Mouse (Mus musculus): ENCODE data around the gene Fam19a2. TPM values are rescaled to one million over a fixed set of nuclear protein-coding genes. Genes with fewer than 3 reads are reported as not detected.

Gene Fam19a2
- total RNA-seq, 1 experiment: 0.27 TPM

- H3K9me3 ChIP-seq (ENCODE audit: control insufficient read depth, insufficient read depth, low read depth, low read length): no peaks in the 10 kb centered on the region
- no peak overlapping the region for H3K4me3 ChIP-seq (ENCODE audit: insufficient read depth in 1 of 2, low read depth in 1 of 2, low read length in 2 of 2, poor library complexity in 1 of 2, severe bottlenecking in 1 of 2)
- DNase-seq (ENCODE audit: low read depth, low spot score): no peak
- H3K9ac ChIP-seq (ENCODE audit: insufficient read depth, low read depth, low read length, poor library complexity, severe bottlenecking): no peak overlapping the region
- H3K4me1 ChIP-seq (ENCODE audit: control insufficient read depth in 2 of 2, insufficient read depth in 2 of 2, low read length in 2 of 2, poor library complexity in 1 of 2): no peaks in the 10 kb centered on the region
- TF ChIP-seq ZC3H11A (IDR thresholded peaks at IDR 0.05; ENCODE audit: borderline replicate concordance, low read depth, low read length): no peak
- TF ChIP-seq ZNF384 (IDR thresholded peaks at IDR 0.05; ENCODE audit: low read depth, low read length): no peak
- no peak for TF ChIP-seq MAFK (IDR thresholded peaks at IDR 0.05; ENCODE audit: insufficient read depth, low read depth, low read length)
- TF ChIP-seq CHD2 (IDR thresholded peaks at IDR 0.05; ENCODE audit: low read depth, low read length): no peak
- no peak for TF ChIP-seq HCFC1 (IDR thresholded peaks at IDR 0.05; ENCODE audit: borderline replicate concordance, insufficient read depth, low read length)
- in situ Hi-C loops (cut with MboI; ENCODE audit: low sequenced_read_pairs in 2 of 2, unreplicated experiment in 2 of 2): no loop called here
- no peak overlapping the region for H3K27ac ChIP-seq (ENCODE audit: insufficient read depth, low read depth, low read length, poor library complexity, severe bottlenecking)
- H3K36me3 ChIP-seq (ENCODE audit: control insufficient read depth, insufficient read depth, low read length, poor library complexity, severe bottlenecking): no peaks in the 10 kb centered on the region
Observed at GRCm38 (mm10) chr10:123514749-123515148, 251.0 kb downstream of the Fam19a2 start.

- Histone ChIP-seq H3K9me3 (ENCODE audit: control insufficient read depth, insufficient read depth, low read depth, low read length) (no peaks in the 10 kb centered on the region), H3K4me1 (ENCODE audit: control insufficient read depth in 2 of 2, insufficient read depth in 2 of 2, low read length in 2 of 2, poor library complexity in 1 of 2) (no peaks in the 10 kb centered on the region), H3K9ac (ENCODE audit: insufficient read depth, low read depth, low read length, poor library complexity, severe bottlenecking) (no peak overlapping the region), H3K27ac (ENCODE audit: insufficient read depth, low read depth, low read length, poor library complexity, severe bottlenecking) (no peak overlapping the region), H3K4me3 (ENCODE audit: insufficient read depth in 1 of 2, low read depth in 1 of 2, low read length in 2 of 2, poor library complexity in 1 of 2, severe bottlenecking in 1 of 2) (no peak overlapping the region), H3K36me3 (ENCODE audit: control insufficient read depth, insufficient read depth, low read length, poor library complexity, severe bottlenecking) (no peaks in the 10 kb centered on the region)
- TF ChIP-seq HCFC1 (IDR thresholded peaks at IDR 0.05; ENCODE audit: borderline replicate concordance, insufficient read depth, low read length): no peak
- no peak for TF ChIP-seq ZC3H11A (IDR thresholded peaks at IDR 0.05; ENCODE audit: borderline replicate concordance, low read depth, low read length)
- no peak for TF ChIP-seq ZNF384 (IDR thresholded peaks at IDR 0.05; ENCODE audit: low read depth, low read length)
- no peak for TF ChIP-seq MAFK (IDR thresholded peaks at IDR 0.05; ENCODE audit: insufficient read depth, low read depth, low read length)
- TF ChIP-seq CHD2 (IDR thresholded peaks at IDR 0.05; ENCODE audit: low read depth, low read length): no peak
- in situ Hi-C loops (cut with MboI; ENCODE audit: low sequenced_read_pairs in 2 of 2, unreplicated experiment in 2 of 2): no loop called here
- DNase-seq (ENCODE audit: low read depth, low spot score): no peak
Observed at GRCm38 (mm10) chr10:123520613-123521012, 256.8 kb downstream of the Fam19a2 start.

- Histone ChIP-seq H3K9ac (ENCODE audit: insufficient read depth, low read depth, low read length, poor library complexity, severe bottlenecking) (no peak overlapping the region), H3K27ac (ENCODE audit: insufficient read depth, low read depth, low read length, poor library complexity, severe bottlenecking) (no peak overlapping the region), H3K36me3 (ENCODE audit: control insufficient read depth, insufficient read depth, low read length, poor library complexity, severe bottlenecking) (no peaks in the 10 kb centered on the region), H3K4me3 (ENCODE audit: insufficient read depth in 1 of 2, low read depth in 1 of 2, low read length in 2 of 2, poor library complexity in 1 of 2, severe bottlenecking in 1 of 2) (no peak overlapping the region), H3K9me3 (ENCODE audit: control insufficient read depth, insufficient read depth, low read depth, low read length) (no peaks in the 10 kb centered on the region), H3K4me1 (ENCODE audit: control insufficient read depth in 2 of 2, insufficient read depth in 2 of 2, low read length in 2 of 2, poor library complexity in 1 of 2) (no peaks in the 10 kb centered on the region)
- no peak for TF ChIP-seq CHD2 (IDR thresholded peaks at IDR 0.05; ENCODE audit: low read depth, low read length)
- TF ChIP-seq MAFK (IDR thresholded peaks at IDR 0.05; ENCODE audit: insufficient read depth, low read depth, low read length): no peak
- TF ChIP-seq ZC3H11A (IDR thresholded peaks at IDR 0.05; ENCODE audit: borderline replicate concordance, low read depth, low read length): no peak
- TF ChIP-seq HCFC1 (IDR thresholded peaks at IDR 0.05; ENCODE audit: borderline replicate concordance, insufficient read depth, low read length): no peak
- TF ChIP-seq ZNF384 (IDR thresholded peaks at IDR 0.05; ENCODE audit: low read depth, low read length): no peak
- in situ Hi-C loops (cut with MboI; ENCODE audit: low sequenced_read_pairs in 2 of 2, unreplicated experiment in 2 of 2): no loop called here
- no peak for DNase-seq (ENCODE audit: low read depth, low spot score)
Observed at GRCm38 (mm10) chr10:123521203-123521602, 257.4 kb downstream of the Fam19a2 start.

DNA sequence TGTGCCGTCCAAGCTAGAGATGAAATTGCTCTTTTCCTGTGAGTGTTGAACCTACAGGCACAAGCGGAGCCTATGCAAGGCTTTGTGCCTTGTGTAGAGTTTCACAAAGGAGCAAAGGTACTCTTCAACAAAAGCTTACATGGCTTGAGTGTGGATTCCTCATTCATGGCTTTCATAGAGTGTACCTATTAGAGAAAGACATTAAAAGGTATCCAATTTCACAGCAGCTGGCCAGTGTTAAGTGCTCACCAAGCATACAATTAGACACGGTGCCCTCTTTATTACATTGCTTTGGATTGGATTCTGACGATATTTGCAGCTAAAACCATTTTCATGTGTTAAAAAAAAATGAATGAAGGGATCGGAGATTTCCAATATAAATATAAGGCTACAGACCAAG, 261.6 kb downstream of the Fam19a2 start:
- no peaks in the 10 kb centered on the region for H3K4me1 ChIP-seq (ENCODE audit: control insufficient read depth in 2 of 2, insufficient read depth in 2 of 2, low read length in 2 of 2, poor library complexity in 1 of 2)
- in situ Hi-C loops (cut with MboI; ENCODE audit: low sequenced_read_pairs in 2 of 2, unreplicated experiment in 2 of 2): no loop called here
- no peaks in the 10 kb centered on the region for H3K36me3 ChIP-seq (ENCODE audit: control insufficient read depth, insufficient read depth, low read length, poor library complexity, severe bottlenecking)
- no peak overlapping the region for H3K27ac ChIP-seq (ENCODE audit: insufficient read depth, low read depth, low read length, poor library complexity, severe bottlenecking)
- H3K4me3 ChIP-seq (ENCODE audit: insufficient read depth in 1 of 2, low read depth in 1 of 2, low read length in 2 of 2, poor library complexity in 1 of 2, severe bottlenecking in 1 of 2): no peak overlapping the region
- no peaks in the 10 kb centered on the region for H3K9me3 ChIP-seq (ENCODE audit: control insufficient read depth, insufficient read depth, low read depth, low read length)
- TF ChIP-seq MAFK (IDR thresholded peaks at IDR 0.05; ENCODE audit: insufficient read depth, low read depth, low read length) (no peak), CHD2 (IDR thresholded peaks at IDR 0.05; ENCODE audit: low read depth, low read length) (no peak), ZC3H11A (IDR thresholded peaks at IDR 0.05; ENCODE audit: borderline replicate concordance, low read depth, low read length) (no peak), HCFC1 (IDR thresholded peaks at IDR 0.05; ENCODE audit: borderline replicate concordance, insufficient read depth, low read length) (no peak), ZNF384 (IDR thresholded peaks at IDR 0.05; ENCODE audit: low read depth, low read length) (no peak)
- H3K9ac ChIP-seq (ENCODE audit: insufficient read depth, low read depth, low read length, poor library complexity, severe bottlenecking): no peak overlapping the region
- no peak for DNase-seq (ENCODE audit: low read depth, low spot score)

DNA sequence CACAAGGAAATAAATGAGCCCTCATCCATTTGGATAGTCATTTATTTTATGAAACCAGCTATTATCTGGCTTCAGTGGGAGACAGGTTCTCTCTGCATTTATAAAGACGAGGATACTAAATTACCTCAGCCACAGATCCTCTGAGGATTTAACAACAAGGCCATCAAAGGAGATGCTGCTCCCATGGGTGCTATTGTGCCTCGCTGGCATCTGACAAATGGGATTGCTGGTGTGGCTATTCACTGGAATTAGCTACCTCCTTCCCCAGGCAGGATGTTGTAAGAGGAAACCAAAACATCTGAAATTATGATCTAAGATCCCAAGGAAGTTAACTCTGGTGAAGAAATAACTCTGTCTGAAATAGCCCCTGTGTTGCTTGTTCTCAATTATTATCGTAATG, 262.3 kb downstream of the Fam19a2 start:
- Histone ChIP-seq H3K4me3 (ENCODE audit: insufficient read depth in 1 of 2, low read depth in 1 of 2, low read length in 2 of 2, poor library complexity in 1 of 2, severe bottlenecking in 1 of 2) (no peak overlapping the region), H3K9me3 (ENCODE audit: control insufficient read depth, insufficient read depth, low read depth, low read length) (no peaks in the 10 kb centered on the region), H3K9ac (ENCODE audit: insufficient read depth, low read depth, low read length, poor library complexity, severe bottlenecking) (no peak overlapping the region), H3K27ac (ENCODE audit: insufficient read depth, low read depth, low read length, poor library complexity, severe bottlenecking) (no peak overlapping the region), H3K4me1 (ENCODE audit: control insufficient read depth in 2 of 2, insufficient read depth in 2 of 2, low read length in 2 of 2, poor library complexity in 1 of 2) (no peaks in the 10 kb centered on the region), H3K36me3 (ENCODE audit: control insufficient read depth, insufficient read depth, low read length, poor library complexity, severe bottlenecking) (no peaks in the 10 kb centered on the region)
- in situ Hi-C loops (cut with MboI; ENCODE audit: low sequenced_read_pairs in 2 of 2, unreplicated experiment in 2 of 2): no loop called here
- no peak for DNase-seq (ENCODE audit: low read depth, low spot score)
- no peak for TF ChIP-seq ZNF384 (IDR thresholded peaks at IDR 0.05; ENCODE audit: low read depth, low read length)
- TF ChIP-seq ZC3H11A (IDR thresholded peaks at IDR 0.05; ENCODE audit: borderline replicate concordance, low read depth, low read length): no peak
- TF ChIP-seq CHD2 (IDR thresholded peaks at IDR 0.05; ENCODE audit: low read depth, low read length): no peak
- no peak for TF ChIP-seq MAFK (IDR thresholded peaks at IDR 0.05; ENCODE audit: insufficient read depth, low read depth, low read length)
- no peak for TF ChIP-seq HCFC1 (IDR thresholded peaks at IDR 0.05; ENCODE audit: borderline replicate concordance, insufficient read depth, low read length)

Data from ES-E14 (cell line).